Mouse (Mus musculus): ENCODE results near the gene Elf4.
"Not testable (repeated sequence)": the region's sequence is repeated elsewhere in the genome, so short reads cannot be mapped to it uniquely, and the experiment has no call there.

GRCm38 (mm10) chrX:48436082-48436481 is 26.9 kb downstream of the Elf4 start:
- TF ChIP-seq CTCF (IDR thresholded peaks at IDR 0.05; ENCODE audit: borderline replicate concordance, insufficient read depth, low read length); POLR2A (IDR thresholded peaks at IDR 0.05; ENCODE audit: low read depth, low read length): not testable (repeated sequence)

Data from embryonic fibroblast, embryonic 13.5 days (primary cell).